Mouse (Mus musculus) kidney, postnatal 0 days (tissue): Measurements from ENCODE around the gene Sgsh. TPM values are rescaled to one million over a fixed set of nuclear protein-coding genes. Genes with fewer than 3 reads are reported as not detected.

Experiments
- ATAC-seq: fragments of 200-750 bp; cut with Nextera tagmentation; replicated peaks from 2 replicates; pipeline ENCODE4 v1.8.0; 2017; ENCODE audit warnings: low read depth, moderate number of reproducible peaks, moderate TSS enrichment, moderate library complexity; ENCODE audit not compliant: low FRiP score
- DNase-seq: peaks from one replicate; pipeline ENCODE4 v3.0.0-alpha.2; 2016; ENCODE audit warnings: low spot score
- H3K27ac ChIP-seq: fragments of 300-500 bp; sonication (generic); 2 replicates; pipeline ENCODE4 v1.5.1; 2014; ENCODE audit warnings: mild to moderate bottlenecking
- H3K27me3 ChIP-seq: fragments of 300-500 bp; sonication (generic); 2 replicates; pipeline ENCODE4 v1.6.1; 2014; ENCODE audit warnings: low read length, mixed read lengths; ENCODE audit not compliant: insufficient read depth
- H3K36me3 ChIP-seq: fragments of 300-500 bp; sonication (generic); 2 replicates; pipeline ENCODE4 v1.6.1; 2014; ENCODE audit warnings: low read length, mixed read lengths; ENCODE audit not compliant: insufficient read depth
- H3K4me1 ChIP-seq: fragments of 300-500 bp; sonication (generic); replicated peaks from 2 replicates; pipeline ENCODE4 v1.6.1; 2014; ENCODE audit warnings: antibody characterized with exemption, low read length, mixed read lengths; ENCODE audit not compliant: insufficient read depth
- H3K4me2 ChIP-seq: fragments of 300-500 bp; sonication (generic); 2 replicates; pipeline ENCODE4 v1.6.1; 2014; ENCODE audit warnings: mild to moderate bottlenecking, low read length, moderate library complexity, mixed read lengths
- H3K4me3 ChIP-seq: fragments of 300-500 bp; sonication (generic); replicated peaks from 2 replicates; pipeline ENCODE4 v1.5.1; 2014; ENCODE audit warnings: low read depth, low read length
- H3K9ac ChIP-seq: fragments of 300-500 bp; sonication (generic); 2 replicates; pipeline ENCODE4 v1.6.1; 2014; ENCODE audit warnings: low read depth, low read length
- H3K9me3 ChIP-seq: fragments of 300-500 bp; sonication (generic); replicated peaks from 2 replicates; pipeline ENCODE4 v1.6.1; 2016; ENCODE audit warnings: low read length, inconsistent platforms, mixed read lengths
- CTCF ChIP-seq: IDR thresholded peaks from 2 replicates; pipeline ENCODE4 v1.5.1; 2016; ENCODE audit warnings: antibody characterized with exemption, low read depth, mild to moderate bottlenecking, moderate library complexity
- WGBS: fragments of 180-500 bp; shearing (Covaris S2); extraction: QIAGEN DNeasy Blood & Tissue Kit; methylation state at CpG from one replicate; pipeline ENCODE4 v1.1.7; 2014; 5-methylcytosine and 5-hydroxymethylcytosine counted together
- polyA plus RNA-seq: library from polyadenylated mRNA; unstranded; fragments of >200 nt; fragmentation: Nextera tagmentation; extraction: Ambion mirVana; gene quantifications from 2 replicates; pipeline ENCODE4 v1.2.1, GENCODE M21; 2015

Gene Sgsh
- polyA plus RNA-seq = 9.8 and 10.1 TPM in 2 replicates

DNA sequence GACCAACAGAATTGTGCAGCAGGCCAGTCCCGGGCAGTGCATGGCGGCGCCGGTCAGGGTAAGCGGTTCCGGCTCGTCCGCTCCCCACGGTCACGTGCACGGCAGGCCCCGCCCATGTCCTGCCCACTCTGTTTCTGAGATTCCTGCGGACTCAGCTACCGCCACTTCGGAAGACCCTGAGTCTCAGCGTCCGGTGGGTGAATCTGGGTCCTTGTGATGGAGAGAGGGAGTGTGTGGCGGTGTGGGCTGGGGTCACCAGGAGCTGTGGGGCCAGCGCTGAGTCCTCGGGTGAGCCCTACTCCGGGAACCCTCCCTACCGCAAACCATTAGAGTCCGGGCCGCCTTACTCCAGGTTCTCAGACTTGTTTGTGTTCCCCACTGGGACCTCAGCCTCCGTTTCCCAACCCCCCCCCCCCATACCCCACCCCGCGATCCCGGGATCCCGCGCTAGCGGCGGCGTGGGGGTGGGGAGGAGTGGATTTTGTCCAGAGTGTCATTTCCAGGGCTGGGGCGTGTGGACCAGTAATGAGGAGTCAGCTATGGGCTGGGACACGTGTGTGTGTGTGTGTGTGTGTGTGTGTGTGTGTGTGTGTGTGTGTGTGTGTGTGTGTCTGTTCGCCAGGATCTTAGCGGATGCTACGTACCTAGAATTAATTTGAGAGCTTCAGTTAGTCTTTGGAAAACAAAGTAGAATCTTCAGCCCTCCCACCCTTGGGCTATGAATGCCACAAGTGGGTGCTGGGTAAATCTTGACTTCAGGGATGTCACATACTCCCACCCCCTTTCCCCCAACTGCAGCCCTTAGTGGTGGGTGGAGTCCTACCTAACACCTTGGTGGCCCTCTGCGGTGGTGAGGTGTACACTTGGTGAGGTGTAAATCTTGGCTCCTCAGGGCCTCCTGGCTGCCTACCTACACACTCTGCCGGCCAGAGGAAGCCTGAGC lies at the start of gene Sgsh, which contains the start of gene Slc26a11:
TSS of gene Sgsh (minus strand) at position 94 of the 943 bp plus-strand sequence.
TSS of gene Slc26a11 (plus strand) at position 115 of the 943 bp plus-strand sequence.
- under 1% methylated on average over 37 of the region's 40 CpGs for WGBS
- Histone ChIP-seq H3K27ac (peak within 1 kb of the TSS; percentile 79), H3K4me2 (peak within 1 kb of the TSS; percentile 97), H3K36me3 (no peaks in the 10 kb centered on the region), H3K9ac (peak within 1 kb of the TSS; percentile 78), H3K4me1 (peaks cover 10% of the 10 kb centered on the region; the same call in 1 of the 2 replicates), H3K9me3 (no peaks in the 10 kb centered on the region), H3K27me3 (no peaks in the 10 kb centered on the region), H3K4me3 (peak within 1 kb of the TSS; percentile 72)
- DNase-seq (peak; percentile 93), ATAC-seq (peak; percentile 92)
- TF ChIP-seq CTCF = no peak

DNA sequence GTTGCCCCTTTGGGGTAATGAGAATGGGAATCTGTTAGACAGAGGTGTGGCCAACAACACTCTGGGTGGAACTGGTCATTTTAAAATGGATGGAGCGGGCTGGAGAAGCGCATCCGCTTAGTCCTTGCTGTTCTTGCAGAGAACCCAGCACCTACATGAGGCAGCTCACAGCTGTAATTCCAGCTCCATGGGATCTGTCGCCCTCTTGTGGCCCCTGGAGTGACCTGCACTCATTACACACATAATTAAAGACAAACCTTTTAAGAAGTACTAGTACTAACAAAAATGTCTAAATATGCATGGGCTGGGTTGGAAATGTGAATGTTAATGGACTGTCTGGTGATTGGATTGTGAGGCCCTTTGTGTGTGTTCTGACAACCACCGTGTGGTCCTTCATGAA lies 49.3 kb upstream of the Sgsh start:
- no peak overlapping the region for H3K9ac ChIP-seq
- H3K9me3 ChIP-seq = no peaks in the 10 kb centered on the region
- no peak overlapping the region for H3K27ac ChIP-seq
- H3K4me1 ChIP-seq = no peaks in the 10 kb centered on the region
- peaks cover 34% of the 10 kb centered on the region for H3K36me3 ChIP-seq
- no peak overlapping the region for H3K4me2 ChIP-seq
- no peaks in the 10 kb centered on the region for H3K27me3 ChIP-seq
- peak; percentile 54 for DNase-seq
- WGBS = 64% methylated on average over 5 of the region's 5 CpGs
- H3K4me3 ChIP-seq = no peak overlapping the region
- peak; percentile 89 for TF ChIP-seq CTCF
- ATAC-seq = no peak

DNA sequence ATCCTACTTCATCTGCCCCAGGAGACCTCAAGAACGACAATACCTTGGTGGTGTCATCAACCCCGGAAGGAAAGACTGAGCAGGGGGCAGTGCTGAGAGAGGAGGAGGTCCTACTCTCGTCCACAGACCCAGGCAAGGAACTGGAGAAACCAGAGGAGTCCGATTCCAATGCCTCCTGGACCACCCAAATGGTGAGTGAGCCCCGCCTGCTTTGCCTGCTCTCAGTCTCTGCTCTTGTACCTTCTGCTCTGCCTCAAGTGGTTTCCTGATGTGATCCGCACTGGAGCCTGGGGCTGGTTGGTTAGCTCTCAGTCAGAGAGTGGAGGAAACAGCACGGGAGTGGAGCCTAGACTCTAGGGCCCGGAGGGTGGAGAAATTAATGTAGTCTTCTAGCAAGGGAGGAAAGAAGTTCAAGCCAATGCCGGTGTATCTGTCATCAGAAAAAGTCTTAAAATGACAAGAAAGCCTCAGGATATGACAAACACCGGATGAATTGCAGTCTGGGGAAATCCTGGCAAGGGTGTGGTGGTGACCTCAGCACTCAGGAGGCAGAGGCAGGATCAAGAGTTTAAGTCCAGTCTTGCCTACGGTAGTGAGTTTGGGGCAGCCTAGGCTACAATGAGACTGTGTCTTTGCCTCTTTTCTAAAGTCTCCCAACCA lies 47.3 kb upstream of the Sgsh start:
- H3K27ac ChIP-seq = no peak overlapping the region
- H3K4me3 ChIP-seq = no peak overlapping the region
- no peak overlapping the region for H3K9ac ChIP-seq
- H3K4me1 ChIP-seq = no peaks in the 10 kb centered on the region
- H3K4me2 ChIP-seq = no peak overlapping the region
- H3K9me3 ChIP-seq = no peaks in the 10 kb centered on the region
- ATAC-seq (no peak), DNase-seq (no peak)
- WGBS = 48% methylated on average over 11 of the region's 11 CpGs
- H3K36me3 ChIP-seq = peaks cover 22% of the 10 kb centered on the region; the same call in 1 of the 2 replicates
- H3K27me3 ChIP-seq = no peaks in the 10 kb centered on the region
- no peak for TF ChIP-seq CTCF

DNA sequence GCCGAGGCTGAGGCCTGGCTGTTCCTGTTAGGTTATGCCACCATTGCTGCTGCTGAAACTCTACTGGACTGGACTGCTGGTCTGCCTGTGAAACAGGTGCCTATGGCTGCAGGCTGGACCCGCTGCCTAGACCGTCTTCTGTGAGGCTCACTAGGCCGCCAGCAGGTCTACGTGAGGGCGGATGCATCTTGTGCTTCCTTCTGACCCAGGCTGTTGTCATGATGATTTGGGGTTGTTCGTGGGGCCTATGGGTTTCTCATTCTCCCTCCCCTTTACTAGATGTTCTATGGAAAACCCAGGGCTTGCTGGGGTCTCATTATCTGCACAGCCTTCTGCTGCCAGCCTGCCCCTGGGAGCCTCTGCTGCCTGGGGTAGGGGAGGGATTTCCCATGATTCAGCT lies 41.1 kb upstream of the Sgsh start:
- 73% methylated on average over 7 of the region's 7 CpGs for WGBS
- H3K36me3 ChIP-seq = no peaks in the 10 kb centered on the region
- no peak overlapping the region for H3K4me2 ChIP-seq
- ATAC-seq (no peak), DNase-seq (no peak)
- H3K27ac ChIP-seq = no peak overlapping the region
- H3K4me3 ChIP-seq = no peak overlapping the region
- peaks cover 12% of the 10 kb centered on the region for H3K4me1 ChIP-seq
- H3K27me3 ChIP-seq = no peaks in the 10 kb centered on the region
- TF ChIP-seq CTCF = no peak
- 0 out of 2 replicates have a peak overlapping the region, but pooled peaks have one; percentile 13 for H3K9ac ChIP-seq
- no peaks in the 10 kb centered on the region for H3K9me3 ChIP-seq

DNA sequence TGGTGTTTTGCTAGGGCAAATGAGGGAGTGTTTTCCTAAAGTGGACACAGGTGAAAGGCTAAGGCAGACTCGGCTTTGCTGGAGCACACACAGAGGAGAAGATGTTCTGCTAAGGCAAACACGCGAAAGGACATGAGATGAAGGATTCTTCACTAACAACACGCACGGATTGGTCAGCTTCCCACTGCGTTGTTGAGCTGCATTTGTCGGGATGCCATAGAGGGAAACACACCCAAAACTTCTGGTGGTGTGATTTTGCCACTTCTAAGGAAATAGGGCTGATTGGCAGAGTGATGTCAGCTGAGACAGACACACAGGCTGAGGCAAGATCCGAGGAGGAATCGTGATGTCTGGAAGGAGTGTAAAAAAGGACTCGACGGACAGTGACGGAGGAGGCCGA lies 40.6 kb upstream of the Sgsh start:
- no peak overlapping the region for H3K4me3 ChIP-seq
- 41% methylated on average over 13 of the region's 13 CpGs for WGBS
- no peak overlapping the region for H3K9ac ChIP-seq
- peaks cover 12% of the 10 kb centered on the region for H3K4me1 ChIP-seq
- H3K9me3 ChIP-seq = no peaks in the 10 kb centered on the region
- H3K27ac ChIP-seq = no peak overlapping the region
- H3K4me2 ChIP-seq = 0 out of 2 replicates have a peak overlapping the region, but pooled peaks have one; percentile 76
- ATAC-seq = no peak
- H3K36me3 ChIP-seq = no peaks in the 10 kb centered on the region
- TF ChIP-seq CTCF = no peak
- no peak for DNase-seq
- no peaks in the 10 kb centered on the region for H3K27me3 ChIP-seq

DNA sequence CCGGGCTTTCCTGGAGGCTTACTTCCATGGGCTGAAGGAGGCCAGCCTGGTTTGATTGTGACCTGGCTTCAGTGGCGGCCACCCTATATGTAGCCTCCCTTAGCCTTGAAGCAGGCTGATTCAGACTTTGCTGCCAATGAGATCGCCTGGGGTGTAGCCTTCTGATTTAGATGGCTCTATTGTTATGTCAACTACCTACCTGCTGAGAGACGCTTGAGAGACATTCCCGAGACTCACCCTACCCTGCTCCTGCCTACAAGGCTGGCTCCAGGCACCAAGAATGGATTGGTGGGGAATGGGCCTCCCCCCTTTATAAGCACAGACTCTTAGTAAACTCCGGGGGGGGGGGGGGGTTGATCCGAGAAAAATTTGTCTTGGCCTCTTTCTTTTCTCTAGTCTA lies 40.1 kb upstream of the Sgsh start:
- TF ChIP-seq CTCF = no peak
- ATAC-seq = no peak
- H3K4me2 ChIP-seq = peak overlapping the region; percentile 76
- no peaks in the 10 kb centered on the region for H3K36me3 ChIP-seq
- H3K27ac ChIP-seq = no peak overlapping the region
- H3K27me3 ChIP-seq = no peaks in the 10 kb centered on the region
- H3K9ac ChIP-seq = no peak overlapping the region
- 32% methylated on average over 7 of the region's 7 CpGs for WGBS
- no peaks in the 10 kb centered on the region for H3K9me3 ChIP-seq
- H3K4me3 ChIP-seq = no peak overlapping the region
- peaks cover 12% of the 10 kb centered on the region for H3K4me1 ChIP-seq
- no peak for DNase-seq
